Mouse (Mus musculus): Measurements from ENCODE around the gene Fam57a. TPM values are rescaled to one million over a fixed set of nuclear protein-coding genes. Genes with fewer than 3 reads are reported as not detected.
A peak's percentile ranks its signal among the peaks of the same experiment; 100 is the strongest.
"Not testable (repeated sequence)": the region's sequence is repeated elsewhere in the genome, so short reads cannot be mapped to it uniquely, and the experiment has no call there.

Fam57a gene
- total RNA-seq, 2 experiments from 2014 or later, result 3.5 to 3.8 TPM

- no peak for DNase-seq
These were observed 672 bp downstream of the Fam57a start for GRCm38 (mm10) chr11:76180146-76180540.

DNA sequence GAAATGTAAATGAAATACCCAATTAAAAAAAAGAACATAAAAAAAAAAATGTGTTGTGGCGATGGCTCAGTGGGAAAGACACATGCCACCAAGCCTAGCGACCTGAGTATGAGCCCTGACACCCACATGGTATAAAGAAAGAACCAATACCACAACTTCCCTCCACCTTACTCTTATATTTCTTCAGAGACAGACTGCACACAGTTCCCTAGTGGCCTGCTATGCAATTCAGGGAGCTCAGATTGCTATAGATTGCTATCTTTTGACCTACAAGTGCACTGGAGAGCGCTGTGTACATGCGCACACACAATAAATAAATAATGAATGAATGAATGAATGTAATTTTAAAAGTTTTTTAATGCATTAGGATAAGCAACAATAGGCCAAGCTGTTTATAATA, 4.3 kb downstream of the Fam57a start:
- DNase-seq, result no peak

- DNase-seq, result no peak
These were observed 7.4 kb downstream of the Fam57a start for GRCm38 (mm10) chr11:76186908-76187307.

GRCm38 (mm10) chr11:76196275-76196976, 17.0 kb downstream of the Fam57a start:
- no peak for DNase-seq

GRCm38 (mm10) chr11:76196977-76197469, 17.6 kb downstream of the Fam57a start:
- DNase-seq, result no peak

GRCm38 (mm10) chr11:76201761-76202674, 22.5 kb downstream of the Fam57a start:
- DNase-seq, result peak; percentile 89 to 95

GRCm38 (mm10) chr11:76206793-76207192, 27.3 kb downstream of the Fam57a start:
- DNase-seq, result peak in 1 of 2 experiments; percentile 23

DNA sequence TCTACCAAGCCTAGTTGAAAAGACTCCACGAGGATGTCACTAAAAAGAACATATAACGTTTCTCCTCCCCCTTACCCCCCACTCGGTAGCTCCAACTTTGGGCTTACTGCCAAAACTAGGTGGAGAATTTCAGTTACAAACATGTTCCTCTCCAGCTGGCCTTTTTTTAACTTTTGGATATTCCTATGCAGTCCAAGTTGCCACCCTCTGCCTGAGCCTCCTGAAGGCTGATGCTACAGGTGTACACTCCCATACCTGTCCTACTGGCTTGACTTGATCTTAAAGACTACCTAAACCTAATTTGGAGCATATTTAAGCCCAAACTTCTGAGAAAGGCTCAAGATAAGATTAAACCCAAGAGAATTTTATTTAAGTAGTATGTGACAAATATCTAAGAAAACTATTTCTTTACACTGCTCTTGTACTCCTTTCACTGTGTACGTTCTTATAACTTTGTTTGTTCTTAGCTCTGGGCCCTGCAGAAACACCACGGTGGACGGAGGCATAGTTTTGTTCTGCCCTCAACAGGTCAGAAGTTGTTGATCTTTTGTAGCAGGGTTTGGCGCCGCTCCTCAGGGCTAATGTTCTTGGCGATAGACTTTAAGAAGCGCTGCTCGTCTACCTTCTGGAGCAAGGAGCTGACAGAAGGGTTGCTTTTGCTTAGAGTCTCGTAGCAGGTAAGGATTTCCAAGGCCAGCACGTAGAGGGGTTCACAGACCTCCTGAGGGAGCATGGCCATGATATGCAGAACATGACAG, 30.9 kb downstream of the Fam57a start:
- DNase-seq, result no peak

- not testable (repeated sequence) for DNase-seq
These were observed 32.1 kb downstream of the Fam57a start for GRCm38 (mm10) chr11:76211595-76211994.

DNA sequence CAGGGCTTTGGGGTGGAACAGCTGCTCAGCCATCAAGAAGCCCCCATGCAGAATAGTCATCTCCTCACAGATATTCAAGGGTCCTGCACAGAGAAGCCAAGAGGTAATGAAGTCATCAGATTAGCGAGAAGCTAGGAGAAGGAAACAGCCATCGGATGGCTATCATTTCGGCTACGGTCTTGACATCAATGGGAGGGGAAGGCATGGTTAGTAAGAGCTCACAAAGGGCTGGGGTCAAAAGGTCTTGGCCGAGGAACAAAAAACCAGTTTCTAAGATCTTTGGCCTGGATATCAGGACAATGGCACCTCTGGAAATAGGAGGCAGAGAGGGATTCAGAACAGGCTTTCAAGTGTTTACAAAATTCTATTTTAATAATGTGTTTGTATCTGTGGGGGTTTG, 34.4 kb downstream of the Fam57a start:
- DNase-seq, result no peak

DNA sequence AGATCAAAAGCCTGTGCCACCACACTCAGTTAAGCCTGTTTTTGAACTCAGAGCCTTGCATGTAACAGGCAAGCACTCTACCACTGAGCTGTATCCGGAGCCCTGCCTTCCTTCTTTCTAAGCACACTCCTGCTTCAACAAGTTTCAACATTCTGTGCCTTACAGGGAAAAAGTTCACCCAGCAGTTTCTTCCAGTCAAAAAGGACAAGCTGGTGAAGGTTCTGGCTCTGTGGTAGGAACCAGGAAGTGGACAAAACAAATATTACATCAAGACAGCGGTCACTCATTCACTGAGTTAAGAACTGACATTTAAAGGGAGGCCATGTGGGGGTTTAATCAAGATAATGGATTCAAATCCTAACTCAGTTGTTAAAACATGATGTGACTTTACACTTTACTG, 35.5 kb downstream of the Fam57a start:
- no peak for DNase-seq

- DNase-seq, result no peak
These were observed 36.6 kb downstream of the Fam57a start for GRCm38 (mm10) chr11:76216049-76216540.

DNA sequence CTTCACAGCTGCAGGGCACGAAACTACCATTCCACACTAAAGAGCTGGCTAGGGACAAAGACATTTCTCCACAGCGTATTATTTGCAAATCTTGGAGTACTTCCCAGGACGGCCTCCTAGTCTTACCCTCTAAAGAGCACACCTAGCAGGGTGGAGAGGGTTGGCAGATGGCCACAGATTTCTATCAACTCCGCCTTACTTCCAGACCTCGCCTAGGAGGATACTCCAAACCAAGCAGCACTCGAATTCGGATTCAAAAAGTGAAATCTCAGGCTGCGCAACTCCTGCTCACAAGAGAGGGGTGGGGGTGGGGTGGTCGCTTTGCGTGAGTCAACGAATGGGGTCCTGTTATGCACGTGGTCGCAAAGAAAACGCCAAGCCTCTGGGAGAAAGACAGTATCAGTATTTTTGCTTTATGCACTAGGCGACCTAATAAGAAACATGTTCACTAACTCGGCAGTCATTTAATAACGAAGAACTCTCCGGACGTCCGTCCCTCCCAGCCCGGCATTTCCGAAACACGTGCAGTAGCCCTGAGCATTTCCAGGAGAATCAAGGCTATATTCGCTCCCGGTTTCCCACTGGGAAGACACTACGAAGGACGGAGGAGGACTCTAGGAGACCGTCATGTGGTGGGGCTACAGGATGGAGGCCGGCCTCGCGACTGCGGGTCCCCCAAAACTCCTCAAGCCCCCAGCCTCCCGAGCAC, 37.4 kb downstream of the Fam57a start:
- peak; percentile 53 to 61 for DNase-seq

DNA sequence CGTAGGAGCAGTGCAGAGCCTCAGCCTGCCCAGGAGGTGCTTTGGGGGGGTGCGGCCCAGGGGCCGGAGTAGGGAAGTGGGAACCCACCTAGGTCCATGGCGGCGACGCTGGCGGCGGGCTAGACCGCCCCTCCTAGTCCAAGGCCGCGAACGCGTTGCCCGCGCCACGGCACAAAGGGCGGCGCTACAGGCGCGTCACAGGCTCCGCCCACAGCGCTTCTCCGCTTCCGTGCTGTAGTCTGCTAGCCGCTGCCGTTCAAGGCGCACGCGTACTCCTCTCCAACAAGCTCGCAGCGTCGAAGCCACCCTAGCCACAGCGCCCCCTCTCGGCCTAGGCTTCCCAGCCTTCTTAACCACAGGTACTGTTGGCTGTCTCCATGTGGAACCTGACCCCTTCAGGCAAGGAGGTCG, 37.9 kb downstream of the Fam57a start, which contains the start of the genes Dbil5 and Gemin4:
Gene Dbil5, plus strand, starts transcription at position 219 of the 411 bp plus-strand sequence.
Gene Gemin4, minus strand, starts transcription at position 275 of the 411 bp plus-strand sequence.
- peak; percentile 97 to 98 for DNase-seq

DNA sequence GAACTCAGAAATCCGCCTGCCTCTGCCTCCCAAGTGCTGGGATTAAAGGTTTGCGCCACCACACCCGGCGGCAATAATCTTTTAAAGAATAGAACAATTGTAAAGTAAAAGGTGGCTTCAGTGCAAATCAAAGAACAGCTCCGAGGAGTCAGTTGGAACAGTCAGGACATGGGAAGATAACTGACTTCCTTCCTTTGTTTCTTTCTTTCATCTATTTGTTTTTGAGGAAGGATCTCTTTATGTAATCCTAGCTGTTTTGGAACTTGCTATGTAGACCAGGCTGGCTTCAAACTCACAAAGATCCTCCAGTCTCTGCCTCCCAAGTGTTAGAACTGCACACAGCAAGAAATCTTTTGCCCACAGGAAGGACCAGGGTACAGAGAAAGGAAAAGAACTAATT, 45.2 kb downstream of the Fam57a start:
- no peak for DNase-seq

GRCm38 (mm10) chr11:76225051-76225450, 45.6 kb downstream of the Fam57a start:
- DNase-seq, result no peak

DNA sequence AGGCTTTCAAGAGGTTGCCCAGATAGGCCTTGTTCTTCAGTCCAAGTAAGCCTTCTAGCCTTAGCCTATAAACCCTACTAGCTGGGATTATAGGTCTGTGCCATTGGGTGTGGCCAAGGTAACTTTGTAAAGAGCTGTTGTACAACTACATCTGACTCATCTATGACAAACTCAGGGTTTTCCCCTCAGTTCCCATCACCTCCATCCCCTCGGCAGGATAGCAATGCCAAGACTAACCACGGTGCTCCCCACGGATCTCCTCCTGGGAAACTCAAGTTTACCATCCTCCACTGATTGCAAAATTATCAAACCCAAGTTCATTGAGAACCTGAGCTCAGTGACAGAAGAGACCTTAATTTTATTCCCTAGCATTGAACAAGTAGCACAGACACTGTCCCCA, 56.7 kb downstream of the Fam57a start:
- DNase-seq, result no peak

- no peak for DNase-seq
These were observed 60.3 kb downstream of the Fam57a start for GRCm38 (mm10) chr11:76239750-76240149.

GRCm38 (mm10) chr11:76242901-76243810, 63.7 kb downstream of the Fam57a start, which contains the start of the genes Mrm3 and Glod4:
TSS of gene Mrm3 (plus strand) at chr11:76243715.
TSS of gene Glod4 (minus strand) at chr11:76243725.
- peak; percentile 93 to 95 for DNase-seq

Data from heart, adult 18-20 months (tissue).